Mouse (Mus musculus) liver, adult 2 months (tissue): ENCODE data around the gene Bicdl1. TPM values are rescaled to one million over a fixed set of nuclear protein-coding genes. Genes with fewer than 3 reads are reported as not detected.

Source experiments
- DNase-seq: peaks from one replicate; pipeline ENCODE4 v3.0.0-alpha.2; 2011; ENCODE audit warnings: low read depth, low spot score; ENCODE audit errors: extremely low read depth
- H3K27ac ChIP-seq: fragments of 200-500 bp; replicated peaks from 2 replicates; pipeline ENCODE4 v1.5.1; 2012; ENCODE audit warnings: low read depth, mild to moderate bottlenecking, control low read depth, inconsistent platforms, low read length; ENCODE audit not compliant: insufficient read depth
- H3K27me3 ChIP-seq: fragments of 200-500 bp; 2 replicates; pipeline ENCODE4 v1.6.1; 2012; ENCODE audit warnings: mild to moderate bottlenecking, moderate library complexity, low read length, inconsistent platforms; ENCODE audit not compliant: control insufficient read depth, insufficient read depth
- H3K36me3 ChIP-seq: fragments of 200-500 bp; 2 replicates; pipeline ENCODE4 v1.6.1; 2012; ENCODE audit warnings: low read length, inconsistent platforms; ENCODE audit not compliant: control insufficient read depth, insufficient read depth
- H3K4me1 ChIP-seq: fragments of 200-500 bp; 2 replicates; pipeline ENCODE4 v1.6.1; 2011; ENCODE audit warnings: low read length; ENCODE audit not compliant: control insufficient read depth, insufficient read depth
- H3K4me3 ChIP-seq: fragments of 200-500 bp; 2 replicates; pipeline ENCODE4 v1.5.1; 2011; ENCODE audit warnings: low read depth, mild to moderate bottlenecking, control low read depth, low read length, moderate library complexity; ENCODE audit not compliant: insufficient read depth
- H3K79me2 ChIP-seq: fragments of 200-500 bp; 2 replicates; pipeline ENCODE4 v1.6.1; 2012; ENCODE audit warnings: inconsistent platforms, mild to moderate bottlenecking, low read length, moderate library complexity; ENCODE audit not compliant: control insufficient read depth, insufficient read depth
- H3K9ac ChIP-seq: fragments of 200-500 bp; 2 replicates; pipeline ENCODE4 v1.6.1; 2012; ENCODE audit warnings: low read depth, mild to moderate bottlenecking, control low read depth, inconsistent platforms, low read length
- CTCF ChIP-seq: fragments of 200-500 bp; IDR thresholded peaks from 2 replicates; pipeline ENCODE4 v1.5.1; 2011; ENCODE audit warnings: low read depth, low read length, control low read depth
- POLR2A ChIP-seq: fragments of 200-500 bp; IDR thresholded peaks from 2 replicates; pipeline ENCODE4 v1.6.1; 2011; ENCODE audit warnings: low read length, control low read depth; ENCODE audit not compliant: insufficient read depth; ENCODE audit errors: extremely low read depth
- WGBS: fragments of 180-500 bp; shearing (Covaris S2); methylation state at CpG from one replicate; pipeline ENCODE4 v1.1.7; 2018; 5-methylcytosine and 5-hydroxymethylcytosine counted together
- polyA plus RNA-seq: library from polyadenylated mRNA; depleted of rRNA; stranded (reverse); fragments of >200 nt; gene quantifications from 2 replicates; pipeline ENCODE4 v1.2.3, GENCODE M21; 2012; rRNA removed
- total RNA-seq: library from RNA; depleted of rRNA; stranded (reverse); fragments of >200 nt; gene quantifications from 2 replicates; pipeline ENCODE4 v1.2.3, GENCODE M21; 2014; rRNA removed

The Bicdl1 gene
- total RNA-seq = 1.1 and 1.5 TPM in 2 replicates
- 3.1 and 3.9 TPM in 2 replicates for polyA plus RNA-seq

DNA sequence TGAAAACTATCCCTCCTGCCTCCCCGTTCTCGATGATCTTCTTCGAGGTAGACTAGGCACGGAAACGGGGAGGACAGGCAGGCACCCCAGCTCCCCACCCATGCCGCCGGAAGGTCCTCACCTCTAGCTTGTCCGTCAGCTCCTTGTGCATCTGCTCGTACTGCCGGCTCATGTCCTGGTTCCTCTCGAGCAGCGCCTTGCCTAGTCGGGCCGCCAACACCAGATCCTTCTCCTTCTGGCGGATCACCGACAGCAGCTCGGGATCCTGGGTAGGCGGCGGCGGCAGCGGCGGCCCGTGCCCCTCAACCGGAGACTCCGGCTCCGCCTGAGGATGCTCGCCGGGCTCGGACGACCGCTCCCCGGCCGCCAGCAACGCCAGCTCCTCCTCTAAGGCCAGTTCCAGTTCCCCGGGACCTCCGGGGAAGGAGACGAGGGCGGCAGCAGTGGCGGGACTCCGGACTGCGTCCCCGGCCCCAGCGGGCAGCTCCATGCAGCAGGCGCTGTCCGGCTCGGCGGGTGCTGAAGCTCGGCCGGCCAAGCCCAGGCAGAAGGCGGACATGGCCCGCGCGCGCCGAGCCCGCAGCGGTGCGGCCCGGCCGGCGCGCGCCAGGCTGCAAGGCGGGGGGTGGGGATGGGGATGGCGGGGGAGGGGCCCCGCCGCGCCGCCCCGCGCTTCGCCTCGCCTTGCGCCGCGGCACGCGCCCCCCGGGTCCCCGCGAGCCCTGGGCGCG, at the start of gene Bicdl1:
Gene Bicdl1 (minus strand): TSS at position 621 of the 731 bp plus-strand sequence.
- H3K9ac ChIP-seq = peak within 1 kb of the TSS; percentile 55
- TF ChIP-seq POLR2A = no peak
- no peak for TF ChIP-seq CTCF
- no peaks in the 10 kb centered on the region for H3K79me2 ChIP-seq
- H3K27ac ChIP-seq = no peak within 1 kb of the TSS
- peaks cover 3% of the 10 kb centered on the region for H3K4me1 ChIP-seq
- no peaks in the 10 kb centered on the region for H3K36me3 ChIP-seq
- DNase-seq = peak; percentile 17
- peaks cover 8% of the 10 kb centered on the region for H3K27me3 ChIP-seq
- WGBS = 3% methylated on average over 78 of the region's 83 CpGs
- H3K4me3 ChIP-seq = peak within 1 kb of the TSS; percentile 59; the same call in 1 of the 2 replicates

DNA sequence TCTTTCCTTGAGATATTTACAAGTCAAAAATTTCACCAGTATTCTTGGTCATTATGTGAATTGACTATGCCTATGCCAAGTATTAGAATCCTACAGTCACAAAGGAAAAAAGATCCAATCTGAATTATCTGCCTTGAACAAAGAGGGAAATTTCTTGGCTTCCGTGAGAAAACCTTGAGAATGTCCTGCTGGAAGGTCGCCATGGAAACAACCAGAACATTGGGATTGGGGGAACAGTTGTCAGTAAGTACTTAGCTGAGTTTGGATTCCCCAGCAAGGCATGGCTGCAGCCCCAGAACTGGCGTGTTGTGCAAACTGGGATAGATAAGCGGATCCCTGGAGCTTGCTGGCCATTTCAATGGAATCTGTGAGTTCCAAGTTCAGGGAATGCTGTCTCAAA, 45.5 kb upstream of the Bicdl1 start:
- TF ChIP-seq POLR2A (no peak), CTCF (no peak)
- 48% methylated on average over 4 of the region's 4 CpGs for WGBS
- H3K4me1 ChIP-seq = peaks cover 4% of the 10 kb centered on the region; the same call in 1 of the 2 replicates
- H3K79me2 ChIP-seq = no peaks in the 10 kb centered on the region
- no peak overlapping the region for H3K27ac ChIP-seq
- H3K27me3 ChIP-seq = peaks cover 6% of the 10 kb centered on the region; the same call in 1 of the 2 replicates
- H3K4me3 ChIP-seq = no peak overlapping the region
- DNase-seq = peak; percentile 46
- H3K9ac ChIP-seq = no peak overlapping the region
- H3K36me3 ChIP-seq = no peaks in the 10 kb centered on the region

DNA sequence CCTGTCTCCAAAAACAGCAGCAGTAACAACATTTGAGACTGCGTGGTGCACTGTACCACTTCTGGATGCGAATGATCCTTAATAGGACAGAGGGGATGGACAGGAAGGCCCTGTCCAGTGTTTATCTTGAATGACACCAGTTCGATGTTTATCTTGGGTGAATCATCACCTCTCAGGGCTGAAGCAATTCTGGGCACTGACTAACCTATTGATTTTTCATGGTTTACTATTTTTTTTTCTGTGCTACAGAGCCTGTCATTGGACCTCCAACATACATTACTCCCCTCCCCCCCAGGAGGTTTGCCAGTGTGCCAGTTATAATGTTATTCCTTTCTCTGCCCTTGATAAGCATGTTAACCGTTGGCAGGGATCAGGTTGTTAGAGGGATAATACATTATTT, 43.9 kb upstream of the Bicdl1 start:
- no peak overlapping the region for H3K27ac ChIP-seq
- H3K4me3 ChIP-seq = no peak overlapping the region
- TF ChIP-seq CTCF = no peak
- TF ChIP-seq POLR2A = no peak
- H3K79me2 ChIP-seq = no peaks in the 10 kb centered on the region
- WGBS = 15% methylated on average over 4 of the region's 4 CpGs
- peaks cover 4% of the 10 kb centered on the region; the same call in 1 of the 2 replicates for H3K4me1 ChIP-seq
- DNase-seq = peak; percentile 99
- H3K9ac ChIP-seq = no peak overlapping the region
- H3K27me3 ChIP-seq = peaks cover 14% of the 10 kb centered on the region; the same call in 1 of the 2 replicates
- H3K36me3 ChIP-seq = no peaks in the 10 kb centered on the region

DNA sequence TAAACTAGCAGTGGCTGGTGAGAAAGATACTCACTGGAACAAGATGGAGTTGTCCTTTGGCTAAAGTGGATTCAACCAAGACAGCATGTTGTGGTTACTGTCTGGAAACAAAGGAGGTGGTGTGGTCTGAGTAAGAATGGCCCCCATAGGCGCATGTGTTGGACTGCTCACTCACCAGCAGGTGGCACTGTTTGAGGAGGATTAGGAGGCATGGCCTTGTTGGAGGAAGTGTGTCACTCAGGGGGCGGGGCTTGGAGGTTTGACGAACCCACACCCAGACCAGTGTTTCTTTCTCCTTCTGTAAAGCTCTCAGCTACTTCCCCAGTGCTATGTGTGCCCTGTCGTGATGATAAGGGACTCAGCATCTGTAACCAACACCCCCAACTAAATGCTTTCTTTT, 38.6 kb upstream of the Bicdl1 start:
- H3K4me3 ChIP-seq = no peak overlapping the region
- H3K9ac ChIP-seq = no peak overlapping the region
- no peaks in the 10 kb centered on the region for H3K4me1 ChIP-seq
- H3K27ac ChIP-seq = no peak overlapping the region
- no peak for DNase-seq
- TF ChIP-seq POLR2A (no peak), CTCF (0 out of 2 replicates have a peak, but pooled peaks have one; percentile 9)
- no peaks in the 10 kb centered on the region for H3K36me3 ChIP-seq
- no peaks in the 10 kb centered on the region for H3K79me2 ChIP-seq
- WGBS = 93% methylated on average over 4 of the region's 4 CpGs
- H3K27me3 ChIP-seq = peaks cover 13% of the 10 kb centered on the region; the same call in 1 of the 2 replicates

DNA sequence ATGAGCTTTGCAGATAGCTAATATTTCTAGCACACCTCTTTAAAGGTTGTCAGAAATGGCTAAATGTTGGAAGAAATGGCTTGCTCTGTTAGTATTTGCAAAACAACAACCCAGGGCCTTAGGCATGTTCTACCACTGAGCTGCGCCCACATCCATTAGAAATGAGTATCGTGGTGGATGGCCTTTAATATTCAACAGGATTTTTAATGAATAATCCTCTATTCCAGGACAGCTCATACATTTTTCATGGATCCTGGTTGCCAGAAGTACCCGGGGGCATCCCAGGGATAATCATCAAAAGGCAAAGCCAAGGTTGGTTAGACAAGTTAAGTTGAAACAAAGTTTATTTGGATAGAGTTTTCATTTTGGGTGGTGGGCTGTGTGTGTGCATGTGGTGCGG, 37.7 kb upstream of the Bicdl1 start:
- no peak overlapping the region for H3K9ac ChIP-seq
- WGBS = 93% methylated on average over 4 of the region's 4 CpGs
- H3K27me3 ChIP-seq = peaks cover 13% of the 10 kb centered on the region; the same call in 1 of the 2 replicates
- H3K4me3 ChIP-seq = no peak overlapping the region
- no peaks in the 10 kb centered on the region for H3K4me1 ChIP-seq
- no peaks in the 10 kb centered on the region for H3K36me3 ChIP-seq
- H3K27ac ChIP-seq = no peak overlapping the region
- no peak for TF ChIP-seq CTCF
- TF ChIP-seq POLR2A = no peak
- no peaks in the 10 kb centered on the region for H3K79me2 ChIP-seq
- no peak for DNase-seq

DNA sequence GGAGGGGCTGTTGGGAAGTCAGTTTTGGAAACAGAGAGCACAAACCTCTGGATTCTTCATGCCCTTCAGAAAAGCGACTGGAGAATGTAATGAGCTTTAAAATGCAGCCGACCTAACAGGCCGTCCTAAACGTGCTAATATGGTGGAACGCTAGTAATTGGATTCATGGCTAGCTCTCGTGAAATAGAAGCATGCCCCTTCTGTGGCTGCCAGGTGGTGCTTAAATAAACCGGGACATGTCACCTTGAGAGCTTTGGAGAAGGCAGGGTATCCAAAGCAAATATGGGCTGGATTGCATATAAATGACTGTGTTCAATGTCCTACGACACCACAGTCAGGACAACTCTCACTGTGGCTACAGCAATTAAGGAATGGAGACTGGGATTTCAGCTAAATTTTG, 35.4 kb upstream of the Bicdl1 start:
- no peak overlapping the region for H3K4me3 ChIP-seq
- H3K9ac ChIP-seq = no peak overlapping the region
- no peak overlapping the region for H3K27ac ChIP-seq
- no peaks in the 10 kb centered on the region for H3K36me3 ChIP-seq
- no peak for DNase-seq
- H3K27me3 ChIP-seq = peaks cover 11% of the 10 kb centered on the region; the same call in 1 of the 2 replicates
- TF ChIP-seq CTCF (no peak), POLR2A (no peak)
- 77% methylated on average over 8 of the region's 8 CpGs for WGBS
- H3K4me1 ChIP-seq = no peaks in the 10 kb centered on the region
- H3K79me2 ChIP-seq = no peaks in the 10 kb centered on the region
